Mouse (Mus musculus) heart, embryonic 16.5 days (tissue): ENCODE measurements around the gene Fabp1. TPM values are rescaled to one million over a fixed set of nuclear protein-coding genes. Genes with fewer than 3 reads are reported as not detected.

ENCODE experiments used
- ATAC-seq: fragments of 200-750 bp; cut with Nextera tagmentation; replicated peaks from 2 replicates; pipeline ENCODE4 v1.8.0; 2017; ENCODE audit warnings: moderate number of reproducible peaks; ENCODE audit not compliant: insufficient read depth, low FRiP score; ENCODE audit errors: extremely low read depth
- H3K27ac ChIP-seq: fragments of 300-500 bp; sonication (generic); 2 replicates; pipeline ENCODE4 v1.5.1; 2014; ENCODE audit warnings: mild to moderate bottlenecking, low read length, control low read depth, moderate library complexity
- H3K27me3 ChIP-seq: fragments of 300-500 bp; sonication (generic); 2 replicates; pipeline ENCODE4 v1.6.1; 2014; ENCODE audit warnings: low read length, mixed read lengths; ENCODE audit not compliant: control insufficient read depth, insufficient read depth
- H3K36me3 ChIP-seq: fragments of 300-500 bp; sonication (generic); 2 replicates; pipeline ENCODE4 v1.6.1; 2014; ENCODE audit not compliant: control insufficient read depth, insufficient read depth
- H3K4me1 ChIP-seq: fragments of 300-500 bp; sonication (generic); 2 replicates; pipeline ENCODE4 v1.6.1; 2014; ENCODE audit warnings: low read length, mixed read lengths; ENCODE audit not compliant: control insufficient read depth, insufficient read depth
- H3K4me2 ChIP-seq: fragments of 300-500 bp; sonication (generic); 2 replicates; pipeline ENCODE4 v1.6.1; 2014; ENCODE audit warnings: low read depth, mild to moderate bottlenecking, control low read depth, low read length
- H3K4me3 ChIP-seq: fragments of 300-500 bp; sonication (generic); 2 replicates; pipeline ENCODE4 v1.5.1; 2014; ENCODE audit warnings: mild to moderate bottlenecking, control low read depth, low read length
- H3K9ac ChIP-seq: fragments of 300-500 bp; sonication (generic); 2 replicates; pipeline ENCODE4 v1.6.1; 2014; ENCODE audit warnings: low read length, control low read depth
- H3K9me3 ChIP-seq: fragments of 300-500 bp; sonication (generic); replicated peaks from 2 replicates; pipeline ENCODE4 v1.6.1; 2016; ENCODE audit warnings: low read length; ENCODE audit not compliant: control insufficient read depth
- WGBS: fragments of 180-500 bp; shearing (Covaris S2); extraction: QIAGEN DNeasy Blood & Tissue Kit; methylation state at CpG from one replicate; pipeline ENCODE4 v1.1.7; 2014; 5-methylcytosine and 5-hydroxymethylcytosine counted together
- polyA plus RNA-seq: library from polyadenylated mRNA; unstranded; fragments of >200 nt; fragmentation: Nextera tagmentation; extraction: Ambion mirVana; gene quantifications from 2 replicates; pipeline ENCODE4 v1.2.1, GENCODE M21; 2015

Gene Fabp1
- polyA plus RNA-seq, 1 experiment from 2014 or later: 1.8 TPM

GRCm38 (mm10) chr6:71201925-71202324, 2.3 kb downstream of the Fabp1 start:
- Histone ChIP-seq H3K36me3 (no peaks in the 10 kb centered on the region), H3K27ac (no peak overlapping the region), H3K9ac (no peak overlapping the region), H3K27me3 (no peaks in the 10 kb centered on the region), H3K9me3 (no peaks in the 10 kb centered on the region), H3K4me1 (peaks cover 5% of the 10 kb centered on the region; the same call in 1 of the 2 replicates), H3K4me2 (no peak overlapping the region), H3K4me3 (no peak overlapping the region)
- WGBS: 74% methylated on average over 5 of the region's 5 CpGs
- no peak for ATAC-seq

GRCm38 (mm10) chr6:71203674-71204073, 4.0 kb downstream of the Fabp1 start:
- no peak for ATAC-seq
- Histone ChIP-seq H3K27ac (no peak overlapping the region), H3K4me3 (no peak overlapping the region), H3K4me1 (no peaks in the 10 kb centered on the region), H3K4me2 (no peak overlapping the region), H3K36me3 (no peaks in the 10 kb centered on the region), H3K9ac (no peak overlapping the region), H3K27me3 (no peaks in the 10 kb centered on the region), H3K9me3 (no peaks in the 10 kb centered on the region)
- 72% methylated on average over 5 of the region's 5 CpGs for WGBS

GRCm38 (mm10) chr6:71204166-71204565, 4.5 kb downstream of the Fabp1 start:
- Histone ChIP-seq H3K4me1 (no peaks in the 10 kb centered on the region), H3K9me3 (no peaks in the 10 kb centered on the region), H3K4me2 (no peak overlapping the region), H3K27ac (no peak overlapping the region), H3K9ac (no peak overlapping the region), H3K36me3 (no peaks in the 10 kb centered on the region), H3K27me3 (no peaks in the 10 kb centered on the region), H3K4me3 (no peak overlapping the region)
- no peak for ATAC-seq
- WGBS: 86% methylated on average over 8 of the region's 8 CpGs

DNA sequence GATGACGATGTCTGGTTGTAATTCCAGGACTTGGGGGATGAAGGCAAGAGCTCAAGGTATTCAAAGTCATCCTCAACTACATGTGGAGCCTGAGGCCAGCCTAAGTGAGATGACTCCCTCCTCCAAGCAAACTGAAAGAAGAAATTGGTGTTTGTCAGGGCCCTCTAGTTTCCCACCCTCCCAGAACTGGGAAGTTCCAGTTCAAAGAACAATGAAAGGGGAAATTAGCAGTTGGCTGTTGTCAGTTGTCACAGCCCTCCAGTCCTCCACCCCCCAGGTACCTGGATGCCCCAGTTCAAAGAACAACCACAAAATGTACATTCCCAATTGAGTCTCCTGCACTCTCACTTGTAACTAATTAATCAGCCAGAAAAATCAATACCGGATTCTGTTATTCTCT, 9.1 kb downstream of the Fabp1 start:
- ATAC-seq: no peak
- Histone ChIP-seq H3K27me3 (no peaks in the 10 kb centered on the region), H3K4me1 (no peaks in the 10 kb centered on the region), H3K27ac (no peak overlapping the region), H3K4me2 (no peak overlapping the region), H3K4me3 (no peak overlapping the region), H3K9me3 (0 out of 2 replicates have a peak, but pooled peaks cover 3% of the 10 kb centered on the region), H3K36me3 (peaks cover 9% of the 10 kb centered on the region), H3K9ac (no peak overlapping the region)
- 76% methylated on average over 2 of the region's 2 CpGs for WGBS

DNA sequence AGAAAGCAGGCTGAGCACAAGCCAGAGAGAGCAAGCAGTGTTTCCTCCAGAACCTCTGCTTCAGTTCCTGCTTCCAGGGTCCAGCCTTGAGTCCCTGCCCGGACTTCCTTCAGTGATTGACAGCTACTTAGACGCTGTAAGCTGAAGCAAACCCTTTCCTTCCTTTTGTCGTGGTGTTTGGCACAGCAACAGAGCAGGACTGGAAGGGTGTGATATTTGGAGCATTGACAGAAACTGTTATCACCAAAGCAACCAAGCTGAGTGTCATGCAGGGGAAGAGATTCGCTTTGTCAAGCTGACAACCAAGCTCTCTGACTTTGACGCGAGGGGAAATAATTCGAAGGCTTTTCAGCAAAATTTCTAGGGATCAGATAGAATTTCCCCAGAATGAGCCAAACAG, 12.3 kb downstream of the Fabp1 start:
- 20% methylated on average over 7 of the region's 7 CpGs for WGBS
- Histone ChIP-seq H3K36me3 (peaks cover 23% of the 10 kb centered on the region), H3K4me1 (no peaks in the 10 kb centered on the region), H3K27ac (no peak overlapping the region), H3K9me3 (0 out of 2 replicates have a peak, but pooled peaks cover 3% of the 10 kb centered on the region), H3K9ac (no peak overlapping the region), H3K4me3 (no peak overlapping the region), H3K27me3 (no peaks in the 10 kb centered on the region), H3K4me2 (no peak overlapping the region)
- peak; percentile 49 for ATAC-seq

DNA sequence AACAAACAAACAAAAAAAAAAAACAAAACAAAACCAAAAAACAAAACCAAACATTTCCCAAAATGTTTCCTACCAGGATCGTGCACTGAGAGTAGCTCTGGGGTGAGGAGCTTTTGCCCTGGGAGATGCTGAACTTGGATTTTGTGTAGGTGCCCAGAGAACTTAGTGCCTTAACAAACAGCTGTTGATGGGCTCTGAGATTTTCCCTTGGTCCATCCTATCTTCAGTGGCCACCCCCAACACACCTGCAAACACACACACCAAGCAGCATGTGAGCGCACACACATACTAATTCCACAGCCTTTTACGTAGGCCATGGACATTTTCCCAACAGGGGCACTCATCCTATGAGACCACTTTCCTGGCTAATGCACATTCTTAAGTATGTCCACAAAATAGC, 12.8 kb downstream of the Fabp1 start:
- H3K4me3 ChIP-seq: no peak overlapping the region
- no peaks in the 10 kb centered on the region for H3K27me3 ChIP-seq
- no peak overlapping the region for H3K27ac ChIP-seq
- H3K36me3 ChIP-seq: peaks cover 26% of the 10 kb centered on the region
- H3K9ac ChIP-seq: no peak overlapping the region
- H3K9me3 ChIP-seq: 0 out of 2 replicates have a peak, but pooled peaks cover 3% of the 10 kb centered on the region
- H3K4me2 ChIP-seq: no peak overlapping the region
- H3K4me1 ChIP-seq: no peaks in the 10 kb centered on the region
- ATAC-seq: no peak
- WGBS: 96% methylated on average over 3 of the region's 3 CpGs

- Histone ChIP-seq H3K27me3 (no peaks in the 10 kb centered on the region), H3K27ac (no peak overlapping the region), H3K4me2 (no peak overlapping the region), H3K4me3 (no peak overlapping the region), H3K9ac (no peak overlapping the region), H3K4me1 (peaks cover 21% of the 10 kb centered on the region), H3K36me3 (peaks cover 24% of the 10 kb centered on the region), H3K9me3 (no peaks in the 10 kb centered on the region)
- WGBS: 79% methylated on average over 4 of the region's 4 CpGs
- ATAC-seq: no peak
Measured at GRCm38 (mm10) chr6:71221501-71221900, 21.9 kb downstream of the Fabp1 start.

DNA sequence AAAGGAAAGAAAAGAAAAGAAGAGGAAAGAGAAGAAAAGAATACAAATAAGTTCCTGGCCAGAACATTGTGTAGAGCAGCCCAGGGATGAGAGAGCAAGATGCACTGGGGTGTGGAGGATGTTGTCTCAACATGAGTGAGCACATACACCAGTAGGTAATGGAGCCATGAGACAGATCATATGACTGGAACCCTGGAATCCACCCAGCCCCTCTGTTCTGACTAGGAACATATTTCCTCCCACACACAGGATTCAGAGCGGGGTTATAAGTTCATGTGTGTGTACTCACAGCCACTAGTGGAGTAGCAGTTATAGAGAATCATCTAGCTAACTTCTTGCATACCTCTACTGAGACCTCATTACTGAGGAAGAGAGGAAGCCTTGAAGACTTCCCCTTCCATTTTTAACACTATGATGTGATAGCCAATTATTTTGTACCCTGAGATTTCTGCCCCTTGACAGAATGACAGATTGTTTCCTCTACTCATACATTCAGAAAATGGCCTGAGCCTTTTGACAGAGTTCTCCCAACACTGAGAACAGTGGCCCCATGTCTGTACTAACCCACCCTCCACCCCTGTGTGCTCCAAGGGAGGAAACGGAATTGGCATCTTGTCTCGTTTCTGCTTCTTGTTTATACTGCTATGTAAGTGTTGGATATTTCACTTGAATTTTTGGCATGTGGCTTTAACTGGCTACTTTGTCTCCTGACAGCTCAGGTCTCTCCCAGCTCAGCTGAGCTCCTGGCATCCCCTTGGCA, 24.7 kb downstream of the Fabp1 start:
- ATAC-seq: no peak
- WGBS: 49% methylated on average over 3 of the region's 3 CpGs

GRCm38 (mm10) chr6:71226544-71226943, 26.9 kb downstream of the Fabp1 start:
- no peak for ATAC-seq
- Histone ChIP-seq H3K27ac (peak overlapping the region; percentile 94), H3K4me3 (no peak overlapping the region), H3K4me1 (peaks cover 33% of the 10 kb centered on the region), H3K9ac (peak overlapping the region; percentile 38), H3K9me3 (no peaks in the 10 kb centered on the region), H3K4me2 (peak overlapping the region; percentile 36), H3K27me3 (no peaks in the 10 kb centered on the region), H3K36me3 (peaks cover 4% of the 10 kb centered on the region)
- WGBS: 13% methylated on average over 6 of the region's 6 CpGs

More for the DNA sequence above, 24.7 kb downstream of the Fabp1 start:
- H3K9ac ChIP-seq: no peak overlapping the region
- H3K4me3 ChIP-seq: no peak overlapping the region
- H3K9me3 ChIP-seq: no peaks in the 10 kb centered on the region
- no peaks in the 10 kb centered on the region for H3K27me3 ChIP-seq
- H3K4me1 ChIP-seq: peaks cover 33% of the 10 kb centered on the region
- H3K36me3 ChIP-seq: peaks cover 13% of the 10 kb centered on the region
- H3K4me2 ChIP-seq: no peak overlapping the region
- no peak overlapping the region for H3K27ac ChIP-seq
